Comparison of ENCODE assay signal across 10 mouse cellular contexts in genomic region chr7:5017352-5017751, GRCm38 (mm10). TPM values are rescaled to one million over a fixed set of nuclear protein-coding genes. Genes with fewer than 3 reads are reported as not detected.
DNase-seq lines count a peak whose midpoint lies in the region; TF ChIP-seq lines count a peak whose summit lies in the region.
"Had no signal": no experiment of that assay in that cellular context is flagged by ENCODE, and none has a peak within 500 bp of the region (broad histone marks: within the 10 kb centered on the region; RNA-seq: fewer than 3 reads in every experiment).

No protein-coding gene starts in this region.

- TF ChIP-seq EP300 in ES-Bruce4 (IDR thresholded peaks at IDR 0.05; ENCODE audit: insufficient read depth, low read depth, low read length) = no peak

- TF ChIP-seq CTCF in left cerebral cortex, adult 2 months (IDR thresholded peaks at IDR 0.05) = peak; percentile 22
- peak; percentile 42 for TF ChIP-seq CTCF in ES-Bruce4 (IDR thresholded peaks at IDR 0.05; ENCODE audit: low read depth, low read length)
- peak; percentile 1; the same call in 1 of the 2 replicates for TF ChIP-seq CTCF in brain, embryonic 14.5 days (IDR thresholded peaks at IDR 0.05; ENCODE audit: borderline replicate concordance, extremely low read depth, insufficient read depth, insufficient read length)

- no peak overlapping the region for H3K27ac ChIP-seq in left cerebral cortex, adult 2 months
- H3K27ac ChIP-seq in ES-Bruce4 (ENCODE audit: insufficient read depth, low read length) = no peak overlapping the region
- H3K27ac ChIP-seq: heart, embryonic 10.5 days had no signal

- no peaks in the 10 kb centered on the region for H3K9me3 ChIP-seq in ES-Bruce4 (replicated peaks; ENCODE audit: control insufficient read depth, insufficient read depth, low read length, poor library complexity, severe bottlenecking)
- H3K9me3 ChIP-seq: heart, embryonic 10.5 days had no signal

- H3K4me1 ChIP-seq in ES-Bruce4 (ENCODE audit: control insufficient read depth, insufficient read depth, low read length) = peaks cover 3% of the 10 kb centered on the region

- no peak overlapping the region for H3K4me3 ChIP-seq in left cerebral cortex, adult 2 months
- H3K4me3 ChIP-seq in ES-Bruce4 (ENCODE audit: low read depth, low read length) = peak overlapping the region; percentile 5; the same call in 1 of the 2 replicates
- H3K4me3 ChIP-seq: heart, embryonic 10.5 days had no signal

- no peaks in the 10 kb centered on the region for H3K27me3 ChIP-seq in ES-Bruce4 (ENCODE audit: control insufficient read depth, insufficient read depth, low read length, poor library complexity, severe bottlenecking)

- DNase-seq in gastrocnemius, postnatal 10 days = peak; percentile 36
- no peak for DNase-seq in gastrocnemius, postnatal 36 days
- DNase-seq in left cerebral cortex, adult 2 months (ENCODE audit: extremely low spot score in 1 of 2, low spot score in 2 of 2) = no peak
- no peak for DNase-seq in left cerebral cortex, postnatal 14 days (ENCODE audit: low spot score in 2 of 2)
- no peak for DNase-seq in brain, embryonic 14.5 days (ENCODE audit: low read depth)
- no peak for DNase-seq in urinary bladder, postnatal 25 days (ENCODE audit: low spot score)

- no peak overlapping the region for H3K9ac ChIP-seq in ES-Bruce4 (ENCODE audit: low read depth, poor library complexity, severe bottlenecking)

- no peak for TF ChIP-seq POLR2A in ES-Bruce4 (IDR thresholded peaks at IDR 0.05; ENCODE audit: insufficient read depth, low read length)
- no peak for TF ChIP-seq POLR2A in brain, embryonic 14.5 days (IDR thresholded peaks at IDR 0.05; ENCODE audit: borderline replicate concordance, extremely low read depth, insufficient read depth, insufficient read length, poor library complexity, severe bottlenecking)

- intact Hi-C loops in gastrocnemius, postnatal 36 days (cut with DNase I) = no loop called here
- intact Hi-C loops in left cerebral cortex, adult 2 months (cut with DNase I) = no loop called here
- intact Hi-C loops in left cerebral cortex, postnatal 14 days (cut with DNase I) = loop anchor here (5.0 kb wide), 1 partner anchor 40 kb away; no protein-coding TSS in a partner anchor

- H3K36me3 ChIP-seq in ES-Bruce4 (ENCODE audit: control insufficient read depth, insufficient read depth, low read length, poor library complexity, severe bottlenecking) = 0 out of 2 replicates have a peak, but pooled peaks cover under 1% of the 10 kb centered on the region

RNA-seq across cellular contexts. Expression of gene Gm44973, which starts 2.1 kb away (rescaled TPM):
- total RNA-seq in gastrocnemius, postnatal 10 days (2021) = not detected
- not detected for total RNA-seq in gastrocnemius, postnatal 36 days (2021)
- total RNA-seq in left cerebral cortex, adult 2 months (2021) = not detected
- total RNA-seq in left cerebral cortex, postnatal 14 days (2021) = not detected
- polyA plus RNA-seq in ES-Bruce4 (2011; ENCODE audit: insufficient read depth, insufficient read length, low read depth, missing spikeins) = not detected in 2 replicates
- polyA plus RNA-seq in brain, embryonic 14.5 days (2012; rRNA removed) = not detected in 2 replicates
- total RNA-seq: layer of hippocampus, adult 8-10 months; megakaryocyte, adult 5-6 weeks had no signal

RNA-seq across cellular contexts. Expression of gene Zfp865, which starts 2.8 kb away (rescaled TPM):
- 10 to 100 TPM; 16.8 to 21.0 TPM for total RNA-seq in gastrocnemius, postnatal 10 days (2021)
- total RNA-seq in gastrocnemius, postnatal 36 days (2021) = 10 to 100 TPM; 11.0 to 13.0 TPM
- total RNA-seq in left cerebral cortex, adult 2 months (2021) = 10 to 100 TPM; 36.3 to 40.3 TPM
- total RNA-seq in left cerebral cortex, postnatal 14 days (2021) = 10 to 100 TPM; 34.1 to 35.2 TPM
- polyA plus RNA-seq in ES-Bruce4 (2011; ENCODE audit: insufficient read depth, insufficient read length, low read depth, missing spikeins) = 23.0 and 24.7 TPM in 2 replicates
- 43.5 and 52.4 TPM in 2 replicates for polyA plus RNA-seq in brain, embryonic 14.5 days (2012; rRNA removed)

RNA-seq across cellular contexts. Expression of gene Fiz1, which starts 2.9 kb away (rescaled TPM):
- 10 to 100 TPM; 16.4 to 20.0 TPM for total RNA-seq in gastrocnemius, postnatal 10 days (2021)
- total RNA-seq in gastrocnemius, postnatal 36 days (2021) = 10 to 100 TPM; 20.7 to 22.7 TPM
- 10 to 100 TPM; 24.1 to 26.3 TPM for total RNA-seq in left cerebral cortex, adult 2 months (2021)
- 10 to 100 TPM; 24.9 to 25.3 TPM for total RNA-seq in left cerebral cortex, postnatal 14 days (2021)
- 43.2 and 57.0 TPM in 2 replicates for polyA plus RNA-seq in ES-Bruce4 (2011; ENCODE audit: insufficient read depth, insufficient read length, low read depth, missing spikeins)
- polyA plus RNA-seq in brain, embryonic 14.5 days (2012; rRNA removed) = 49.9 and 54.5 TPM in 2 replicates

RNA-seq across cellular contexts. Expression of gene Ccdc106, which starts 3.0 kb away (rescaled TPM):
- 1 to 10 TPM in 1 of 2 experiments, under 1 TPM in 1; 0.35 to 1.4 TPM for total RNA-seq in gastrocnemius, postnatal 10 days (2021)
- total RNA-seq in gastrocnemius, postnatal 36 days (2021) = under 1 TPM in 1 of 2 experiments, not detected in 1; 0.20 TPM
- 10 to 100 TPM; 53.3 to 59.1 TPM for total RNA-seq in left cerebral cortex, adult 2 months (2021)
- 10 to 100 TPM; 65.7 to 68.5 TPM for total RNA-seq in left cerebral cortex, postnatal 14 days (2021)
- polyA plus RNA-seq in ES-Bruce4 (2011; ENCODE audit: insufficient read depth, insufficient read length, low read depth, missing spikeins) = 5.6 and 5.7 TPM in 2 replicates
- polyA plus RNA-seq in brain, embryonic 14.5 days (2012; rRNA removed) = 41.4 and 47.8 TPM in 2 replicates

RNA-seq across cellular contexts. Expression of gene Zfp524, which starts 3.1 kb away (rescaled TPM):
- 1 to 10 TPM; 6.9 to 8.0 TPM for total RNA-seq in gastrocnemius, postnatal 10 days (2021)
- total RNA-seq in gastrocnemius, postnatal 36 days (2021) = 1 to 10 TPM; 6.9 TPM
- 1 to 10 TPM; 6.3 to 6.5 TPM for total RNA-seq in left cerebral cortex, adult 2 months (2021)
- 1 to 10 TPM; 5.3 to 6.7 TPM for total RNA-seq in left cerebral cortex, postnatal 14 days (2021)
- 2.5 and 4.7 TPM in 2 replicates for polyA plus RNA-seq in ES-Bruce4 (2011; ENCODE audit: insufficient read depth, insufficient read length, low read depth, missing spikeins)
- 11.9 and 18.0 TPM in 2 replicates for polyA plus RNA-seq in brain, embryonic 14.5 days (2012; rRNA removed)
